Mouse (Mus musculus): ENCODE results near the gene Twf1.
A peak's percentile ranks its signal among the peaks of the same experiment; 100 is the strongest.

The Twf1 gene

DNA sequence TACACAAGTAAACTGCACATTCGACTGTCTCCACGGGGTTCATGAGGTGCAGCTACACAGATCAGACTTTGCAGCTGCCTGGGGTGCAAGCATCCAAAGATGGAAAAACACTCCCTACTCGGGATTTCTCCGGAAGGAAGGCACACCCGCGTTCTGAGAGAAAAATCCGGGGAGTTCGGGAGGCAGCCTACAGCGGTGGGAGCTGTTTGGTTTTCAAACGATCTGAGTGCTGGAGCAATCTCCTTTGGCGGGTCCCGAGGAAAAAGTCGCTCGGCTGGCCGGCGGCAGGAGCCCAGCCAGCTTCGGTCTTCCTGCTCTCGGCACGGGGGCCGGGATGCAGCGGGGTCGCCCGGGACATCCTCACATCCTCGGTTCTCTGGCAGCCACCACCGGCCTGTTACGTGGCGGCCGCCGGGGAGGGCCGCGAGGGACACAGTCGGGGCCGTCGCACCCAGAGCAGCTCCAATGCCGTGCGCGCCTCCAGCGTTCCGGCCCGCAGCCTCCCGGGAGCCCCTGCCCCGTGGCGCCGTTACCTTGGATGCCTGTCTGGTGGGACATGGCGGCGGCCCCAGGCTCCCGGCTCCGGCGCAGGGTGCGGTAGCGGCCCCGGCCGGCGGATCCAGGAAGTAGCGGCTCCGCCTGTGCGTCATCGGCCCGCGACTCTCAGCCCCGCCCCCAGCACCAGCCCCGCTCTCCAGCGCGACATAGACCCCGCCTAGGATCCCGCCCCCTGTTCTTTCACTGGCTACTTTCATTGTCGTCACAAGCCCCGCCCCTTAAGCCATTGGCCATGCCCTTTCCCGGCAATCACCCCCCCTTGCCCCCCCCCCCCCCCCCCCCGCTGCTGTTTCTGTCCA, at the start of gene Twf1:
Twf1 (minus strand) TSS at position 671 of the 857 bp plus-strand sequence.
- DNase-seq (ENCODE audit: low spot score): peak; percentile 88

DNA sequence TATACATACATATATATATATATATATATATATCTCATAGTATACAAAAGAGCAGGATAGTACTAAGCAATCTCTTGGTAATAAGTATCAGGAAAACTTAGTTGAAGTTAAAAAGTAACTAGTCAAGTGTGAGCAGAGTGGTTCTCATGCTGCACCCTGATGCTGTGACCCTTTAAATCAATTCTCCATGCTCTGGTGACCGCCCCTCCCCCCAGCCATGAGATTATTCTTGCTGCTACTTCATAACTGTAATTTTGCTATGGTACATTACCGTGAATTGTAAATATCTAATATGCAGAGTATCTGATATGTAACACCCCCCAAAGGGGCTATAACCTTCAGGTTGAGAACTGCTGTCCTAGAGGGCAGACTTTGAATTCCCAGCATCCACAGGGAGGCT, 49.4 kb upstream of the Twf1 start:
- DNase-seq (ENCODE audit: low spot score): no peak

DNA sequence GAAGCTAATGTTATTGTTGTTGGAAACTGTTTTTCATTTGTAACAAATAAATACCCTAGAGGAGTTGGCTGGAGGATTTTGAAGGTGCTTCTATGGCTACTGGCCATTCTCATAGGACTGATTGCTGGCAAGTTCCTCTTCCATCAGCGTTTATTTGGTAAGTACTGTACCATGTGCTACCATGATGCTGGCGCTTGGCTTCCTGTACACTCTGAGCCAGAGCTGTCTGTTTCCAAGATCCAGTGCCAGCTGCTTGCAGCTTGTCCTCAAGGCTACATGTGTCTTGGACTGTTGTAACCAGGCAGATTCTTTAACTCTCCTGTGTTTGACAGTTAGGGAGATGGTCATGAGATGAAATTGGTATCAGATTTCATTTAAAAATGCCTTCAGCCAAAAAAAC, 48.5 kb upstream of the Twf1 start:
- no peak for DNase-seq (ENCODE audit: low spot score)

DNA sequence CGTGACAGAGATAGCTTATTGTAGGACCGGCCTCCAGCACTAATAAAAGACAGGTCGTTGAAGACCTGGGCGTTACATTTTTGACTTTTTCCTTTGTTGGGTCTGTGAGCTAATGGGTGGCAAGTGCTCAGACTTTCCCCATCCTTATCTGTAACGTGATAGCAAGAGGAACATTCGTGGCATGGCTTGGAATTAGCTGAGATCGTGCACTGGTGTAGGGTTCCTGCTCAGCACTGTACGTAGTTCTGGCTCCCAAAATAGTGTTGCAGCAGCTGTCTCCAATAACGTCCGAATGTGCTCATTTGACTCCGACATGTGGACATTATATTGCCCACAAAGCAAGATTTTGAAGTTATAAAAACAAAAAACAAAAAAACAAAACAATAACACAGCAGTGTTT, 44.8 kb upstream of the Twf1 start:
- DNase-seq (ENCODE audit: low spot score): no peak

DNA sequence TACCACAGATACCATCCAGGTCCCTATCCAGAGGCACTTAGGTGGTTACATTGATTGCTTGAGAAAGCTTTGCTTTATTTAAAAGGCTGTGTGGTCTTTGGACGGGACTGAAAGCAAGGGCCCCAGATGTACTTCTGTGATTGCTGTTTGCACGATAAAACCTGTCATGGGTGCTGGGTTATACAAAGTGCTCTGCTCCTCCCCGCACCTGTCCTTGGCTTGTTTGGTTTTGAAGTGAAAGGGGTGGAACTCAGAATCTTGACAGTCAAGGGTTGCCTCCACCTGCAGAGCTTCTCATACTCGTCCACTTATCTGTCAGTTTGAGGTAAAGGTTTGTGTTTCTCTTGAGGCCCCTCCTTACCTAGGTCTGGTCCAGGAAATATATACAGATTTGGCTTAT, 40.9 kb upstream of the Twf1 start:
- DNase-seq (ENCODE audit: low spot score): no peak

DNA sequence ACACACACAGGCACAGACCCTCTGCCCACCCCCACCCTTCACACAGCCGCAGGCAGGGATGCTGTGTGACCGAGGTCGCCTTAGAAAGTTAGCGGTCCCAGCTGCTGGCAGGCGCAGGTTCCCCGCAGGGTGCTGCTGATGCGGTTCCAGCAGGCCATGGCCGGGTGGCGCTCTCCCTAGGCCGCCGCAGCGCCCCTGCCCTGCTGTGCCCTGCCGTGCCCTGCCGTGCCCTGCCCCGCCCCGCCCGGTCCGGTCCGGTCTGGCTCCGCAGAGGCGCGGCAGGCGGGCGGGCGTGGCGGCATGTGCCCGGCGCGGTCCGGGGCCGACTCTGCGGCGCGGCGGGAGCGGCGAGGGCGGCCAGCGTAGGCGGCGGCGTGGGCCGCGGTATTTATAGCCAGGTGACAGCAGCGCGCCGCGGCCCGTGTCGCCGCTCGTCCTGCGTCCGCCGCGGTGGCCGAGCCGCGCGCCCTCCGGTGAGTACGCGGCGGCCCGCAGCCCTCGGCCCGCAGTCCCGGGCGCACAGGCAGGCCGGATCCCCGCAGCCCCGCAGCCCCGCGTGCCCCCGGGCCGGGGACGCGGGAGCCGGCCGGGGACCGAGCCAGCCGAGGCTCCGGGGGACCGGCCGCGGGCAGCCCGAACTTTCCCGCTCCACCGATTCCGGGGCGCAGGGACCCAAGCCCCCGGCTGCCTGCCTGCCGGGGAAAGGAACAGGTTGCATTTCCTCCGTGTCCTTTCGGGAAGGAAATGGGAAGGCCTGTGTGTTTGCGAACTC, 39.3 kb upstream of the Twf1 start, which contains the start of gene Tmem117:
Tmem117 (plus strand) TSS at position 403 of the 772 bp plus-strand sequence.
- no peak for DNase-seq (ENCODE audit: low spot score)

DNA sequence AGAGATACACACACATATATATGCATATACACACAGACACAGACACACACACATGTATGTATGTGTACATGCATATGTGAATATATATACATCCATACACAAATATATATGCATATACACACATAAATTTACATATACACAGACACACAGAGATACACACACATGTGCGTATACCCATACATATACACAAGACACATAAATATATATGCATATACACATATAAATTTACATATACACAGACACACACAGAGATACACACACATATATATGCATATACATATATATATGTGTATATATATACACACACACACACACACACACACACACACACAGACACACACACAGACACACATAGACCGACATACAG, 38.8 kb upstream of the Twf1 start:
- DNase-seq (ENCODE audit: low spot score): no peak

DNA sequence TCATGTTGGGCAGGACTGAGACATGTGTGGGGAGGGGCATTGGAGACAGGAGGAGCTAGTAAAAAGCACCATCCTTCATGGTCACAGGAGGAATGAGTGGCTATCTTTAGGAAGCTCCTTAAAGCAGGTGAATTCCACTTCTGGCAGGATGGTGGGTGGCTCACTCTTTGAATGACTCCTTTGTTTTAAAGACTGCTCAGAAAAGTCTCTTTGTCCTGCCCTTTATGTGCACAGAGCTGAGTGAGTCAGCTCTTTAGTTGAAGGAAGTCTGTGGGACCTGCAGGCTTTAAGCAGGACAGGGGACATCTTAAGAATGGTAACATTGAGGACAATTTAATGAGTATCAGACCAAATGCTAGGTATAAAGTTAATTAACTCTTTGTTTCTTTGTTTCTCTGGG, 31.2 kb upstream of the Twf1 start:
- DNase-seq (ENCODE audit: low spot score): no peak

DNA sequence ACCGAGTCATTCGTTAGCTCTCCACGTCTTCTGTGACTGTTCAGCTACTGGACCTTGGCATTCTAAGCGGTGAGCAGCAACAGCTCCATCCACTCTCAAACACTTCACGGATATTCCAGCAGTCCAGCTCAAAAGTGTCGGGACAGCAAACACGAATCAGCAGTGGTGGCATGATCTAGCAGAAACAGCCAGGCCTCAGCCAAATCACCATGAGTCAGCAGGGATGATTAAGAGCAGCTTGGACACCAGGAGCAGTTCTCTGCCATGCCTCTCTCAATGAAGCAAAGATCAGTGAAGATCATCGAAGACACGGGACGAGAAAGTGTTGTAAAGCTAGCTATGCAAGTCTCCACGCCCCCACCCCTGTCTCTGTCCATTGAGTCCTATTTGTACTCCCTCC, 26.3 kb upstream of the Twf1 start:
- no peak for DNase-seq (ENCODE audit: low spot score)

DNA sequence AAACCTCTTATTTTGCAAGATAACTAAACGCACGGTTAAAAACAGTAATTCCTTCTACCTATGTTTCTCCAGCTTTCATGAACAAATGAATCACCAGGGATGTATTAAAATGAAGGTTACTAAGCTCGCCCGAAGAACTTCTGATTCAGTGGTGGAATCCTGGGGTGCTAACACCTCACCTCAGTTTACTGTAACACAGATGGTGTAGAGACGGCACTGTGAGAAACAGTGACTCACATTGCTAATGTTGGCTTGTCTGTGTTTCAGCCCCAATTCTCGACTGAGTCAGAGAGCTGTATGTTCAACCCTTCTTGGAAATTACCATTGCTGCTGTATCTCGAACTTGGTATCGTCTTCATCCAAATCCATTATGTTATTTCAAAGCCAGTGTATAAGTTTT, 18.1 kb upstream of the Twf1 start:
- no peak for DNase-seq (ENCODE audit: low spot score)

DNA sequence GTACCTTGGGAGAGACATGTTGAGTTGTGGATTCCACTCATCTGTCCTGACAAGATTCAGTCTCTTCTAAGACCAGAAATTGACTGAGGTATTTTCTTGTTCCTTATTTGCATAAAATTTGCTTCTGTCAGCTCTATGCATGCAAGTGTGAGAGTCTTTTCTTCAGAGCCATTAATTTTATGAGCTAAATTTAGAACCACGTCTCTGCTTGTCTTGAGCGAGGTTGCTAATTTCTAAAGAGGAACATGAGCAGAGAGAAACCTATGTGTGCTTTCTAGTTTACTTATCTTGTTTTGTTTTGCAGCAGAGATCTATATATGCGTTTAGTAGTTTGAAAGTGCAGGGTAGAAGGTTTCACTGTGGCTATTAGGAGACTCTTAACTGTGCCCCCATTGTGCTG, 12.8 kb upstream of the Twf1 start:
- no peak for DNase-seq (ENCODE audit: low spot score)

DNA sequence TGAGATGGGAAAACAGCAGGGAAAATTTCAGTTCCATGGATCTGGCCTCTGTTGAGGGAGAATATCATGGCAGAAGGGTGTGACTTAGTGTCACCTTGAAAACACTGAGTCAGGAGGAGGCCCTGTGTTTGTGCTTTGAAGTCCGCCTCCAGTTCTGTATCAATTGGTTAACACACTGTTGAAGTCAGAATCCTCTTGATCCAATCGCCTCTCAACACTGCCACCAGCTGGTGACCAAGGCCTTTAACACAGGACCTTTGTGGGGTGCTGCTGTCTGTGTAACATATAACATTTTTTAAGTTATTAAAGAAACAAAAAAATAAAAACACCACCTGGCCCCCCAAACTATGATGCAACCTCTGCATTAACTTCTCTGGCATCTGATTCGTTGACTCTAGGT, 11.7 kb upstream of the Twf1 start:
- DNase-seq (ENCODE audit: low spot score): no peak

DNA sequence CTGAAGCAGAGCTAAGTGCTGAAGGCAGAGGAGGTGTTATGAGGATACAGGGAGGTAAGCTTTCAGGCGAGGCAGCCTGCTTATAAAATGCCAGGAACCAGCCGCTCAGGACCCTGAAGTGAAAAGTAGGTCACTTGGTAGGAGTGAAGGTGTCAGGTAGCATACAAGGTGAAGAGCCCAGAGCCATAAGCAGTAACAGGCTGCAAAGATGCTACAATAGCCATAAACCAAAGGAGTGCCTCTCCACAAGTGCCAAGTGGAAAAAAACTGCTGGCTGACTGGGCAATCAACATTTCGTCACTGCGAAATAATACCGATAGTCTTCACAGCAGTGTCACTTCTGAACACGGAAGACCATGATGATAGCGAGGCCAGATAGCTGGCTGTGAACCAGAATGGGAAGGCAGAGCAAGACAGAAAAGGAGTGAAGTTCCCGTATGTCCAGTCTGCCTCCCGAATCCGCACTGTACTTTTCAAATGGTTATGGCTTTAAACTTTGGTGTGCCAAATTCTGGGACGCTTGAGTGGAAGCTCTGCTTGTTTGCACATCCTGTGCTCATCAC, 10.5 kb upstream of the Twf1 start:
- DNase-seq (ENCODE audit: low spot score): no peak

DNA sequence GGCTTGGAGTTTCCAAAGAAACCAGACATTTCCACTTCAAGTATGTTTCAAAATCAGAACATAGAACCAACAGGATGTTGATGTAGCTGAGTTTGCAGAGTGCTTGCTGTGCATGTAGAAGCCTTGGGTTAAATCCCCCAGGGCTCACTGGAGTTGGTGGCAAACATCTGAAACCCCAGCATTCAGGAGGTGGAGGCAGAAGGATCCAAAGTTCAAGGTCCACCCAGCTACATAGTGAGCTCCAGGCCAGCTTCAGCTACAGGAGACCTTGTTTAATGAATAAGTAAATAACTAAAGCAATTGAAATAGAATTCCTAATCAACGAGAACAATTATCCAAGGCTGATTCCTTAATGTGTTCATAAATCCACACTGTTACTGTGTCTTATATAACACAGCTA, 3.9 kb upstream of the Twf1 start:
- DNase-seq (ENCODE audit: low spot score): no peak

DNA sequence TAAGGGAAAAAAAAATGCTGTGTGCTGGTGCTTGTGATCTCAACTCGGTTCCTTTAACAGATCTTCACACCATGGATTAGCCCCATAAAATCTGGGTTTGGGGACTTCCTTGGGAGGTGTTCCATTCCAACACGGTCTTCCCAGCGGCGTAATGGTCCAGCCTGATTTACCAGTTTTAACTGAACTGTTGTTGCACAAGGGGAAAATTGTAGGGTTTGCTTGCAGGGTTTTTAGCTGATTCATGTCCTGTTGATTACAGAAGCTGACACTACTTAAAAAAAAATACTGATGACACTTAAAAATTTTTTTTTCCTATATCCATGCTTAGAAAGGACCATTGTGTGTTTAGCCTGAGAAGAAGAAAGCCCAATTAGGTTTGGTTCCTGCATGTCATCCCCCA, 1.7 kb upstream of the Twf1 start:
- no peak for DNase-seq (ENCODE audit: low spot score)

DNA sequence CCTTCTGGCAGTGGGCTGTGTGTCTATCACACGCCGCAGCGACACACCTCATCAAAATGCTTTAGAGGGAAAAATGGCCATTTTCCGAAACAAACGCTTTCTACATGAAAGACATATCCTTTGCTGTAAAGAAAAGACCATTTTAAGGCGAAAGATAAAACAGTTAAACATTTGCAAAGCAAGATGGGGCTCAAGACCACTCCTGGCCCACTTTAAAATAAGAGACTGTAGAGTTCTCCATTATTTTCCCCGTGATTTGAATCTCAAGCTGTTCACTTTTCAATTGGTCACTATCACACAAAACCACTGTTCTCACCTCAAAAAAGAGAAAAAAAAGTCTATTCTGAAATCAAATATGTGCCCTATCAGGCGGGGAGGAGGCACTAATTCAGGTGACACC, 394 bp upstream of the Twf1 start:
- no peak for DNase-seq (ENCODE audit: low spot score)

DNA sequence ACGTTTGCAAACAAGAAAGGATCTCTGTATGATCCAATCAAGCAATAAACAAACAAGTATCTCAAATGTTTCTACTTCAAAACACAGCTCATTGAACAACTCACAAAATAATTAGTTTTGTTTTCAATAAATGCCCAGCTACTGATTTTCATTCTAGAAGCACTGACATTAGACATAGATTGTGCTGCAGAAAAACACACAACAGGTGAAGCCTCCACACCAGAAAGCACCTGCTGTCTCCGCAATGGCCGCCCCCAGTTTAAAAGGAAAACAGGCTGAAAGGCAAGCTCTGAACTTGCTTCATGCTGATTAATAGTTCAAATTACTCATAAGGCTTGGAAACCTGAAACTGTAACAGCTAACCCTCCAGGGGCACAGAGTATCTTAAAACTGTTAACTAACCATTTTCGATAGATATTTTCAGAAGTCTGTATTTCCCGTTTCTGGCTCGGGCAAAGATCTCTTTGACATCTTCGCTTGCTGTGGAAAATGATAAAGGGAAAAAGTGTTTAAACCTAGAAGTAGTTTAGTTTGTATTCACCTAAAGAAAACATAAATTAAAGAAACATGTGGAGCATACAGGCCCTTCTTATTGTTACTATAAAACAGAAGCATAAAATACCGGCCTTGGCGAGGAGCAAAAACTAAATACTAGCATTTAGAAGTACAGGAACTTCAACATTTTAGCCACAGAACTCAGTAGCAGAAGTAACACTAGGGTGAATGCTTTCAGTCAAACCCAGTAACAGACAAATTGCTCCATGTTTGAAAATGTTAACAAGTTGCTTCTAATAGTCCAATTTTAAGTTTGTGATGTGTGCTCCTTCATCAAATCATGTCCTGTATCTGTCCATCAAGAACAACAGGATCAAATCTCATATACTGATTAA, 1.6 kb downstream of the Twf1 start:
- no peak for DNase-seq (ENCODE audit: low spot score)

DNA sequence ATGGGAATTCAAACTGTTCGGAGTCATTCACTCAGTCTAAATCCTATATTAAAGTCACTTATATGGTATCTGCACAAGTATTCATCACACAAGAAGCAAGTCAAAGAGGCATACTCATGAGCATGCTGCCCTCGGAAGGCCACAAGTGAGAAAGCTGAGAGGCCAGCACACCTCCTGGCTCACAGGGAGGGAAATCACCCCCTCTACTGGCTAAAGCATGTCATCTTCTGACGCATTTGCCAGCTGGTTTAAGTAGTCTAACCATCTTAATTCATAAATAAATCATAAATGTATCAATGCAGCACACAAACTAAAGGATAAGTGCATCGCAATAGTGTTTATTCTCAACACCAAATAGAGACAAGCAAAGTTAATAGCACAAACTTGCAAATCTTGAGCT, 5.0 kb downstream of the Twf1 start:
- no peak for DNase-seq (ENCODE audit: low spot score)

DNA sequence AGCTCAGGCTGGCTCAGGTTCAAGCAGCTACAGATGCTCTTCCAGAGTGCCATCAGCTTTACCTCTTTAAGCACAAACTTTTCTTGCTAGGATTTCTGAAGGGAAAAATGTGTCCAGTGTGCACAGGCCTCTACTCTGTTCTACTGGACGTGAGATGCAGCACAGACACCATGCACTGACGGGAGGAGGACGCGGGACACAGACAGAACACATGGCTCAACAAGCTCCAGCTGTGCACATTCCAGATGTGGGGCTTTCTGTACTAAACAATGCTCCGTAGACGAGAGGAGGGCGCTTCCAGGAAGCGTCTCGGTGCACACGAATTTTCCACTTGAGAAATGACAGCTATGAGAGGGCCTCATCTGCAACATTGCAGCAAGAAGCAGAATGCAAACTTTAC, 6.5 kb downstream of the Twf1 start:
- DNase-seq (ENCODE audit: low spot score): no peak

DNA sequence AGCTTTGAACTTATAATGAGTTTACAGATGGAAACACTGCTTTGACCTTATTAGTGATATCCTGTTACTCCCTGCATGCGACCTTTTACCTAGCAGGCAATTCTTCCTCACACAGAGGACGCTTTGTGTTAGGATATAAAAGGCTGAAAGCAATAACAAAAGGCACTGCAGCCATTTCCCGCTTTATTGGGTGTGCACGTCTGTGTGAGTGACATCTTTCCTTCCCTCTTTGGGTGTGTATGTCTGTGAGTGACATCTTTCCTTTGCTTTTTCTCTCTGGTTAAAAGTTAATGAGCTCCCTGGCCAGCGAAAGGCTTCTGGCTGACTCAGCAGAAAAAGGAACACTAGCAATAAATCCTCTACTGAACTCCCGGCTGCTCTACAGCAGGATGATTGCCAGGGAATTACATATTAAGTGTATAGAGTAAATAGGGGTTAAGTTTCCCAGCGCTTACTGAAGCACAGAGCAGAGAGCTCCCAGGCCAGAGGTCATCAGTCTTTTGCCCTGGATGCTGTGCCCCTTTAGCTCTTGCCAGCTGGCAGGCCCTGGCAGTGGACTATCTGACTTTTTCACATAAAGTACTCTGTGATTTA, 7.6 kb downstream of the Twf1 start:
- DNase-seq (ENCODE audit: low spot score): no peak

DNA sequence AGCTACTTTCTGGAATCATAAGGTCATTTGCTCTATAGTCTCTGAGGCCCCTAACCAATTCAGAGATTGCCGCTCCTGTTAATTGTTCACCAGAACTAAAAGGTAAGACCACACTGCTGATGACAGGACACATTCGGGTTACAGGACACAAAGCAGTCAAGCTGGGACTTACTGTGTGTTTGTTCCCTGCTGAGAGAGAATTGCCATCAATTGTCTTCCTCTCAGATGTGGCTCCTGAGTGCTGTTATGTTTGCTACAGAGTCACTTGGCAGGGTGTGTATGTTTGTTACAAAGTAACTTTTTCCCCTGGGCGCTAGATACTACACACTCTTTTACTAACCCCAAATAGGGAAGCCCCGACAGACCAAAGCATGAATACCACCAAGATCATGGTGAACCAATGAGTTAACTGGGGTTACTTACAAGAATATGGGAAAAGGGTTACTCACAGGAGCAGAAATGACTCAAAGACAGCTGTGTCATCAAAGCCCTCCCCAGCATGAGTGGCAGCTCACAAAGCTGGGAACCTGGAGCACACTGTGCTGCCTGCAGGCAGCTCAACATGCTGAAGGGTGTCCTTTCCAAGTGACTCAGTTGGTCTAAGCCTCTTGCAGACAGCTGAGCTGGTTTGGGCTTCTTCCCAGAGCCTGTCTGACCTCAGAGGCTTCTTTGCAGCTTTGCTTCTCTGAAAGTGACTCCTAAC, 15.0 kb downstream of the Twf1 start:
- no peak for DNase-seq (ENCODE audit: low spot score)
